Mouse (Mus musculus): ENCODE results near the gene Gm5800. TPM values are rescaled to one million over a fixed set of nuclear protein-coding genes. Genes with fewer than 3 reads are reported as not detected.
"Not testable (repeated sequence)": the region's sequence is repeated elsewhere in the genome, so short reads cannot be mapped to it uniquely, and the experiment has no call there.

Gm5800 gene
- polyA plus RNA-seq (2014; fragmentation: Nextera tagmentation; extraction: Ambion mirVana): not detected in 2 replicates

- Histone ChIP-seq H3K36me3 (ENCODE audit: control insufficient read depth, insufficient read depth, low read length) (no peaks in the 10 kb centered on the region), H3K4me3 (ENCODE audit: low read depth, low read length) (no peak within 1 kb of the TSS), H3K27me3 (ENCODE audit: control insufficient read depth, insufficient read depth, low read length) (no peaks in the 10 kb centered on the region), H3K4me2 (ENCODE audit: low read depth) (no peak within 1 kb of the TSS), H3K9ac (ENCODE audit: low read length) (no peak within 1 kb of the TSS), H3K27ac (ENCODE audit: low read depth, low read length) (no peak within 1 kb of the TSS), H3K4me1 (ENCODE audit: control insufficient read depth, insufficient read depth, low read length) (no peaks in the 10 kb centered on the region), H3K9me3 (ENCODE audit: control insufficient read depth, low read length) (no peaks in the 10 kb centered on the region)
- no peak for ATAC-seq (ENCODE audit: insufficient read depth, low FRiP score, low TSS enrichment)
- 69% methylated on average over 1 of the region's 1 CpGs for WGBS
- no peak for DNase-seq (ENCODE audit: low spot score)
Measured at GRCm38 (mm10) chr14:51717083-51717482, at the start of gene Gm5800. TSS of gene Gm5800 (minus strand) at chr14:51717183.

- WGBS: 78% methylated on average over 2 of the region's 2 CpGs
- H3K9ac ChIP-seq (ENCODE audit: low read length): no peak overlapping the region
- no peak overlapping the region for H3K27ac ChIP-seq (ENCODE audit: low read depth, low read length)
- H3K9me3 ChIP-seq (ENCODE audit: control insufficient read depth, low read length): no peaks in the 10 kb centered on the region
- H3K4me3 ChIP-seq (ENCODE audit: low read depth, low read length): no peak overlapping the region
- H3K27me3 ChIP-seq (ENCODE audit: control insufficient read depth, insufficient read depth, low read length): no peaks in the 10 kb centered on the region
- ATAC-seq (ENCODE audit: insufficient read depth, low FRiP score, low TSS enrichment) (no peak), DNase-seq (ENCODE audit: low spot score) (no peak)
- no peaks in the 10 kb centered on the region for H3K36me3 ChIP-seq (ENCODE audit: control insufficient read depth, insufficient read depth, low read length)
- no peak overlapping the region for H3K4me2 ChIP-seq (ENCODE audit: low read depth)
- H3K4me1 ChIP-seq (ENCODE audit: control insufficient read depth, insufficient read depth, low read length): no peaks in the 10 kb centered on the region
Measured at GRCm38 (mm10) chr14:51755944-51756343, 39.0 kb upstream of the Gm5800 start.

DNA sequence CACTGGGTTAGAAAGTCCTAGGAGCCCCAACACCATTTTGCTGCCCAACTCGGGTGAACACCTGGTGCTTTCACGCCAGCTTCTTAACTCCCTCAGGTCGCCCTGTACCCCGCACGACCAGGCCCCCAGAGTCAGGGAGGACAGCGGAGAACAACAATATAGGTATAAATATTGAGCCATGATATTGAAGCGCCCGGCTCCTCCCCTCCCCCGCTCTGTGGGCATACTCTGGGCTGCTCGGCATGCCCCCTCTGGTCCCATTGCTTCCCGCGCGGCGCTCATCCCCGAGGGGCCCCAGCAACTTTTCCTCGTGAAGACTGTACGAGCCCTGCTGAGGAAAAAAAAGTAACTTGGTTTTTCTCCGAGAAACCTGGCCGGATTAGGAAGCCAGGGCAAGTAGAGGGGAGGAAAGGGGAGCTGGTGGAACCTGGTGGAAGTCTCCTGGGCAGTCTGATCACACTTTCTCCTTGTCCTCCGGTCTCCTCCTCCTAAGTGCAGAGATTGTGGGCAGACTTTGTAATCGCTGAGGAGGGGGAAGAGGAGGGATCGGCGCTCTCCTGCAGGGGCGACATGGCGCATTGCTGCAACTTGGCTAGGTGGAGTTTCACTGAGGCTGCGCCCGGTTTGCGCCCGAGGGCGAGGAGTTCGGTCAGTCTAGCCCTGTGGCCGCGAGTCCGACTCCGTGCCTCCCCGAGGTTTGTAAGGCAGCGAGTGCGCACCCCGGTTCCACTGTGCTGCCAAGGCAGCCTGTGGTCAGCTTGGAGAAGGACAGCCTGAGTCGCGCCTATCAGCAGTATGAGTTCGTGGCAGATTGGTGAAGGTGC, 23.6 kb upstream of the Gm5800 start:
- Histone ChIP-seq H3K9ac (ENCODE audit: low read length) (no peak overlapping the region), H3K36me3 (ENCODE audit: control insufficient read depth, insufficient read depth, low read length) (no peaks in the 10 kb centered on the region), H3K4me1 (ENCODE audit: control insufficient read depth, insufficient read depth, low read length) (peaks cover 4% of the 10 kb centered on the region; the same call in 1 of the 2 replicates), H3K9me3 (ENCODE audit: control insufficient read depth, low read length) (no peaks in the 10 kb centered on the region), H3K4me3 (ENCODE audit: low read depth, low read length) (peak overlapping the region; percentile 31), H3K4me2 (ENCODE audit: low read depth) (peak overlapping the region; percentile 57), H3K27me3 (ENCODE audit: control insufficient read depth, insufficient read depth, low read length) (peaks cover 37% of the 10 kb centered on the region), H3K27ac (ENCODE audit: low read depth, low read length) (no peak overlapping the region)
- ATAC-seq (ENCODE audit: insufficient read depth, low FRiP score, low TSS enrichment) (0 out of 2 replicates have a peak, but pooled peaks have one; percentile 20), DNase-seq (ENCODE audit: low spot score) (peak; percentile 37)
- WGBS: under 1% methylated on average over 42 of the region's 42 CpGs

DNA sequence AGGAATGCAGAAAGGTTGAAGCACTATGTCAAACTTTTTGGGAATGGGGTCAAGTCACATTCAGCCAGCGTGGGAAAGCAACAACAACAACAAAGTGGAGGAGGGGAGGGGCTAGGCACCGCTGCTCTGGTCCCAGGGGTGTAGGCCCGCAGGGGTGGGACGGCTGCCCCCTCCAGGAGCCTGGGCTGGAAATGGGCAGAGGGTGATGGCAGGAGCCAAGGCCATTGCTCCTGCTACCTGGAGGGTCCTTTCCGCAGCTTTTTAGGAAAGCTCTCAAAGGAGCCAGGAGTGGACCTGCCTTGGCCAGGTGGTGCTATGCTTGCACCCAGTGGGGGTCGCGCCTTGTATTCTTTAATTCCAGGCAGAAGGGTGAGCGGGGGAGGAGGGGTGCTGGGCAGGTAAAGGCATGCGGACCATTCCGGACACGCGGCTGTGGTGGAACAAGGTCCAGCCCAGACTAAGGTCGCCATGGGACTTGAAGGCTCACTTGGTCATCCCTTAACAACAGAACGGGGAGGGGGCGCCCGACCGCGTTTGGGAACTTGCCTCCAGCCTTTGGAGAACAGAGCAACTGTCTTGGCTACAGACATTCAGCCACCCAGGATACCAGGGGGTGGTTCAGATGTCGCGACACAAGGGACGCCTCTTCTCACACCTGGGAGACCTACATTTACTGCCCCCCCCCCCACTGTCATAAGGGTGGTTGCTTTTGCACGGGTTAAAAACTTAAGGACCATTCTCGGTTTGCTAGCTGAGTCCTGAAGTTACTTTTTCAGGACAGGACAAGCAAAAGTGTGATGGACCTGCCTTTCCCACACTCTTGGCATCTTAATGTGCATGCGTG, 22.4 kb upstream of the Gm5800 start:
- WGBS: 2% methylated on average over 24 of the region's 24 CpGs
- Histone ChIP-seq H3K36me3 (ENCODE audit: control insufficient read depth, insufficient read depth, low read length) (no peaks in the 10 kb centered on the region), H3K9ac (ENCODE audit: low read length) (no peak overlapping the region), H3K27me3 (ENCODE audit: control insufficient read depth, insufficient read depth, low read length) (peaks cover 37% of the 10 kb centered on the region), H3K4me3 (ENCODE audit: low read depth, low read length) (no peak overlapping the region; the same call in 1 of the 2 replicates), H3K4me1 (ENCODE audit: control insufficient read depth, insufficient read depth, low read length) (peaks cover 4% of the 10 kb centered on the region; the same call in 1 of the 2 replicates), H3K9me3 (ENCODE audit: control insufficient read depth, low read length) (no peaks in the 10 kb centered on the region), H3K4me2 (ENCODE audit: low read depth) (peak overlapping the region; percentile 27), H3K27ac (ENCODE audit: low read depth, low read length) (no peak overlapping the region)
- ATAC-seq (ENCODE audit: insufficient read depth, low FRiP score, low TSS enrichment): no peak
- DNase-seq (ENCODE audit: low spot score): no peak

DNA sequence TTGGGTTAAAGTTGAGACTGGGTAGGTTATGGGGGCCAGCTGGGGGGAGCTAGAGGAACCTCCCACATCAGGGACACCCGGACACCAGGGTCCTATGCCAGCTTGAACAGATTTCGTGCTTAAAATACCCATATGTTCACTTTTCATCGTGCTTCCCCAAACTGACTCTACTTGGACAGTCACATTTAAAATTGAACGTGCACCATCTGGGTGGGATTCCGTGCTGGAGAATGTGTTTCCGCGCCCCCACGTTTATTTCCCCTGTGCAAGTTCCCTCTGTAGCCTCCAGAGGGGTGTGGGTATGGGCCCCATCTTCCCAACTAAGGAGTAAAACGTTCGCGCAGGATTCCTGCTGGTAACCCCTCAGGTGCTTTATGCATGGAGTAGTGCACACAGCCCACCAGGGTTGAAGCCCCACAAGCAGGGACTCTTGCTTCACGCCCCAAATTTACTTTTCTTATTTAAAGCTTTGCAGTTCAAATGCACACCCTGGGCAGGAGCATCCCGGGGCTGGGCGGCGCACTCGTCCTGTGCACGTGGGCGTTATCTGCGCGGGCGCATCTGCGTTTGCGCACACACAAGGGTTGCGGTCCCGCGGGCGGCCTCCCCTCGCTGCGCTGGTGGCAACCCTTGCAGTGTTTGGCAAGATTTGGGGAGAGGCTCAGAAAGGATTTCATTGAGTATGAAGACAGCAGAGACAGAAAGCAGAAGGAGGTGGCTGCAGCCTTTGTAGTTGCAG, 21.6 kb upstream of the Gm5800 start:
- 2% methylated on average over 29 of the region's 29 CpGs for WGBS
- ATAC-seq (ENCODE audit: insufficient read depth, low FRiP score, low TSS enrichment): no peak
- Histone ChIP-seq H3K4me2 (ENCODE audit: low read depth) (peak overlapping the region; percentile 27), H3K36me3 (ENCODE audit: control insufficient read depth, insufficient read depth, low read length) (no peaks in the 10 kb centered on the region), H3K27ac (ENCODE audit: low read depth, low read length) (no peak overlapping the region), H3K9ac (ENCODE audit: low read length) (no peak overlapping the region), H3K9me3 (ENCODE audit: control insufficient read depth, low read length) (no peaks in the 10 kb centered on the region), H3K4me3 (ENCODE audit: low read depth, low read length) (no peak overlapping the region; the same call in 1 of the 2 replicates), H3K4me1 (ENCODE audit: control insufficient read depth, insufficient read depth, low read length) (peaks cover 4% of the 10 kb centered on the region; the same call in 1 of the 2 replicates), H3K27me3 (ENCODE audit: control insufficient read depth, insufficient read depth, low read length) (peaks cover 37% of the 10 kb centered on the region)
- no peak for DNase-seq (ENCODE audit: low spot score)

GRCm38 (mm10) chr14:51737967-51738366, 21.0 kb upstream of the Gm5800 start:
- ATAC-seq (ENCODE audit: insufficient read depth, low FRiP score, low TSS enrichment): no peak

GRCm38 (mm10) chr14:51695368-51695767, 21.6 kb downstream of the Gm5800 start, which contains the start of gene Gm17079:
TSS of gene Gm17079 (minus strand) at chr14:51695468.
- not testable (repeated sequence) for H3K36me3 ChIP-seq (ENCODE audit: control insufficient read depth, insufficient read depth, low read length); H3K4me1 ChIP-seq (ENCODE audit: control insufficient read depth, insufficient read depth, low read length); H3K27ac ChIP-seq (ENCODE audit: low read depth, low read length); ATAC-seq (ENCODE audit: insufficient read depth, low FRiP score, low TSS enrichment); H3K9ac ChIP-seq (ENCODE audit: low read length); H3K4me3 ChIP-seq (ENCODE audit: low read depth, low read length); H3K4me2 ChIP-seq (ENCODE audit: low read depth); H3K27me3 ChIP-seq (ENCODE audit: control insufficient read depth, insufficient read depth, low read length); H3K9me3 ChIP-seq (ENCODE audit: control insufficient read depth, low read length); DNase-seq (ENCODE audit: low spot score)
- 83% methylated on average over 1 of the region's 2 CpGs for WGBS

More at GRCm38 (mm10) chr14:51737967-51738366, 21.0 kb upstream of the Gm5800 start:
- 11% methylated on average over 12 of the region's 12 CpGs for WGBS
- peaks cover 37% of the 10 kb centered on the region for H3K27me3 ChIP-seq (ENCODE audit: control insufficient read depth, insufficient read depth, low read length)
- no peak overlapping the region for H3K27ac ChIP-seq (ENCODE audit: low read depth, low read length)
- H3K4me2 ChIP-seq (ENCODE audit: low read depth): no peak overlapping the region
- no peak for DNase-seq (ENCODE audit: low spot score)
- no peaks in the 10 kb centered on the region for H3K9me3 ChIP-seq (ENCODE audit: control insufficient read depth, low read length)
- H3K4me1 ChIP-seq (ENCODE audit: control insufficient read depth, insufficient read depth, low read length): peaks cover 4% of the 10 kb centered on the region; the same call in 1 of the 2 replicates
- no peaks in the 10 kb centered on the region for H3K36me3 ChIP-seq (ENCODE audit: control insufficient read depth, insufficient read depth, low read length)
- H3K9ac ChIP-seq (ENCODE audit: low read length): no peak overlapping the region
- H3K4me3 ChIP-seq (ENCODE audit: low read depth, low read length): no peak overlapping the region

DNA sequence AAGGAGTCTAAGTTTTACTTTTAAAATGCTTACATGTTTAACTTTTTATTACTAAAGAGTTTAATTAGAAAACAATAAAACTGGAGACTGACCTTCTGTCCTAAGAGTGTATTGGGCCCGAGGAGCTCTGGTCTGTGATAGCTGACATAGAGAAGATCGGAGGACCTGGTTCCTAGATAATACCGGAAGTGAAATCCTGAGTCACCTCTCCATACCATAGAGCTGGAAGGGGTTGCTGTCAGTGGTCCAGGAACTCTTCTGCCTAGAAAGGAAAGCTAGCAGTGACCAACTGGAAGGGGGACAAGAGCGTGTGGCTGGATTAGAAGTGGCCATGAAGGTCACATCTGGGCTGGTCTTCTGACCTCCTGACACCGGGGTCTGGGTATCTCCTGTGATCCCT, 39.7 kb downstream of the Gm5800 start:
- H3K4me2 ChIP-seq (ENCODE audit: low read depth): no peak overlapping the region
- H3K36me3 ChIP-seq (ENCODE audit: control insufficient read depth, insufficient read depth, low read length): no peaks in the 10 kb centered on the region

More for the DNA sequence above, 39.7 kb downstream of the Gm5800 start:
- Histone ChIP-seq H3K4me3 (ENCODE audit: low read depth, low read length) (no peak overlapping the region), H3K27me3 (ENCODE audit: control insufficient read depth, insufficient read depth, low read length) (no peaks in the 10 kb centered on the region), H3K9ac (ENCODE audit: low read length) (no peak overlapping the region), H3K9me3 (ENCODE audit: control insufficient read depth, low read length) (no peaks in the 10 kb centered on the region), H3K4me1 (ENCODE audit: control insufficient read depth, insufficient read depth, low read length) (no peaks in the 10 kb centered on the region), H3K27ac (ENCODE audit: low read depth, low read length) (no peak overlapping the region)
- ATAC-seq (ENCODE audit: insufficient read depth, low FRiP score, low TSS enrichment) (no peak), DNase-seq (ENCODE audit: low spot score) (no peak)
- 93% methylated on average over 5 of the region's 5 CpGs for WGBS

Measured in neural tube, embryonic 11.5 days (tissue).